Mouse (Mus musculus): Measurements from ENCODE around the gene Gm39566. TPM values are rescaled to one million over a fixed set of nuclear protein-coding genes. Genes with fewer than 3 reads are reported as not detected.

The Gm39566 gene
- polyA plus RNA-seq, 1 experiment from 2014 or later, result not detected

DNA sequence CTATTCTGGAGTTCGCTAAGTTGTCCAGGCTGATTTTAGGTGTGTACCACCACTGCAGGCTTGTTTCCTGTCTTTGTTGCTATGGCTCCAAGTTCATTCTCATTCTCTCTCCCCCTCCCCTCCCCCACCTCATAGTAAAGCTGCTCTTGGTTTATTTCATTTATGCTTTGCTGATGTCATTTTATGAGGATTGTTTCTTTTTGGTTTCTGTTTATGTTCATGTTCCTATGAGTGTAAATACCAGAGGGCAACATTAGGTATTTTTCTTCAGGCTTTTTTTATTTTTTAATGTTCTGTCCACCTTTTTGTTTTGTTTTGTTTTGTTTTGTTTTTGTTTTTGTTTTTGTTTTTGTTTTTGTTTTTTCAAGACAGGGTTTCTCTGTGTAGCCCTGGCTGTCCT, 53.2 kb downstream of the Gm39566 start, which contains the start of gene Slc35g3:
Slc35g3 (minus strand) TSS at position 101 of the 400 bp plus-strand sequence.
- Histone ChIP-seq H3K4me1 (ENCODE audit: control insufficient read depth, insufficient read depth, low read length) (peaks cover 4% of the 10 kb centered on the region), H3K9me3 (replicated peaks; ENCODE audit: control insufficient read depth, low read length) (no peaks in the 10 kb centered on the region), H3K9ac (replicated peaks; ENCODE audit: low read length) (no peak within 1 kb of the TSS), H3K27me3 (ENCODE audit: control insufficient read depth, insufficient read depth, low read length) (no peaks in the 10 kb centered on the region), H3K4me2 (ENCODE audit: low read depth, low read length) (no peak within 1 kb of the TSS), H3K4me3 (ENCODE audit: low read depth, low read length) (no peak within 1 kb of the TSS), H3K27ac (replicated peaks; ENCODE audit: low read depth, low read length) (no peak within 1 kb of the TSS), H3K36me3 (replicated peaks; ENCODE audit: control insufficient read depth, insufficient read depth, low read depth, low read length) (no peaks in the 10 kb centered on the region)
- DNase-seq (ENCODE audit: low spot score), result no peak
- no peak for ATAC-seq (replicated peaks; ENCODE audit: insufficient number of reproducible peaks, low FRiP score, low TSS enrichment, low read depth)
- WGBS, result 77% methylated on average over 1 of the region's 1 CpGs

Other genes with a start within 250 kb of the Gm39566 start
- gene Wrap53, start 235.0 kb downstream of the Gm39566 start, polyA plus RNA-seq (2014; fragmentation: Nextera tagmentation; extraction: Ambion mirVana), result 40.2 and 40.9 TPM in 2 replicates
- gene Trp53, start 234.9 kb downstream of the Gm39566 start, polyA plus RNA-seq (2014; fragmentation: Nextera tagmentation; extraction: Ambion mirVana), result 200 and 215 TPM in 2 replicates
- 5.2 and 6.0 TPM in 2 replicates for gene Atp1b2, start 209.4 kb downstream of the Gm39566 start, polyA plus RNA-seq (2014; fragmentation: Nextera tagmentation; extraction: Ambion mirVana)
- gene Shbg, start 197.4 kb downstream of the Gm39566 start, polyA plus RNA-seq (2014; fragmentation: Nextera tagmentation; extraction: Ambion mirVana), result 0.14 TPM in 1 of 2 replicates, not detected in the other
- gene Sat2, start 193.3 kb downstream of the Gm39566 start, polyA plus RNA-seq (2014; fragmentation: Nextera tagmentation; extraction: Ambion mirVana), result 15.0 and 19.4 TPM in 2 replicates
- 24.3 and 30.9 TPM in 2 replicates for gene Fxr2, start 182.3 kb downstream of the Gm39566 start, polyA plus RNA-seq (2014; fragmentation: Nextera tagmentation; extraction: Ambion mirVana)
- not detected in 2 replicates for gene Sox15, start 160.0 kb downstream of the Gm39566 start, polyA plus RNA-seq (2014; fragmentation: Nextera tagmentation; extraction: Ambion mirVana)
- gene Mpdu1, start 152.7 kb downstream of the Gm39566 start, polyA plus RNA-seq (2014; fragmentation: Nextera tagmentation; extraction: Ambion mirVana), result 25.9 and 28.0 TPM in 2 replicates
- gene Cd68, start 149.1 kb downstream of the Gm39566 start, polyA plus RNA-seq (2014; fragmentation: Nextera tagmentation; extraction: Ambion mirVana), result 5.5 and 7.6 TPM in 2 replicates
- gene Eif4a1, start 142.9 kb downstream of the Gm39566 start, polyA plus RNA-seq (2014; fragmentation: Nextera tagmentation; extraction: Ambion mirVana), result 959 and 1,000 TPM in 2 replicates
- 106 and 108 TPM in 2 replicates for gene Senp3, start 133.2 kb downstream of the Gm39566 start, polyA plus RNA-seq (2014; fragmentation: Nextera tagmentation; extraction: Ambion mirVana)
- 0.24 and 0.42 TPM in 2 replicates for gene Tnfsf13, start 129.5 kb downstream of the Gm39566 start, polyA plus RNA-seq (2014; fragmentation: Nextera tagmentation; extraction: Ambion mirVana)
- gene Tnfsf12, start 119.4 kb downstream of the Gm39566 start, polyA plus RNA-seq (2014; fragmentation: Nextera tagmentation; extraction: Ambion mirVana), result 3.6 and 4.3 TPM in 2 replicates
- gene Tnfsfm13, start 119.2 kb downstream of the Gm39566 start, polyA plus RNA-seq (2014; fragmentation: Nextera tagmentation; extraction: Ambion mirVana), result 1.2 and 1.5 TPM in 2 replicates
- gene Polr2a, start 56.7 kb downstream of the Gm39566 start, polyA plus RNA-seq (2014; fragmentation: Nextera tagmentation; extraction: Ambion mirVana), result 51.4 and 56.5 TPM in 2 replicates
- 0.18 TPM in 1 of 2 replicates, not detected in the other for gene Slc35g3, start 53.3 kb downstream of the Gm39566 start, polyA plus RNA-seq (2014; fragmentation: Nextera tagmentation; extraction: Ambion mirVana)
- 1.1 and 1.2 TPM in 2 replicates for gene Zbtb4, start 49.4 kb downstream of the Gm39566 start, polyA plus RNA-seq (2014; fragmentation: Nextera tagmentation; extraction: Ambion mirVana)
- 3.0 and 3.6 TPM in 2 replicates for gene Chrnb1, start 19.4 kb downstream of the Gm39566 start, polyA plus RNA-seq (2014; fragmentation: Nextera tagmentation; extraction: Ambion mirVana)
- 0.92 and 0.97 TPM in 2 replicates for gene Fgf11, start 13.4 kb downstream of the Gm39566 start, polyA plus RNA-seq (2014; fragmentation: Nextera tagmentation; extraction: Ambion mirVana)
- 2.1 and 2.8 TPM in 2 replicates for gene Tmem102, start 9.7 kb downstream of the Gm39566 start, polyA plus RNA-seq (2014; fragmentation: Nextera tagmentation; extraction: Ambion mirVana)
- gene Spem2, start 3.2 kb upstream of the Gm39566 start, polyA plus RNA-seq (2014; fragmentation: Nextera tagmentation; extraction: Ambion mirVana), result not detected in 2 replicates
- gene Spem1, start 6.9 kb upstream of the Gm39566 start, polyA plus RNA-seq (2014; fragmentation: Nextera tagmentation; extraction: Ambion mirVana), result 0.27 TPM in 1 of 2 replicates, not detected in the other
- gene Nlgn2, start 22.5 kb upstream of the Gm39566 start, polyA plus RNA-seq (2014; fragmentation: Nextera tagmentation; extraction: Ambion mirVana), result 8.2 and 9.1 TPM in 2 replicates
- 294 and 335 TPM in 2 replicates for gene Tmem256, start 23.2 kb upstream of the Gm39566 start, polyA plus RNA-seq (2014; fragmentation: Nextera tagmentation; extraction: Ambion mirVana)
- 90.0 and 102 TPM in 2 replicates for gene Plscr3, start 31.1 kb upstream of the Gm39566 start, polyA plus RNA-seq (2014; fragmentation: Nextera tagmentation; extraction: Ambion mirVana)
- 1.1 and 1.9 TPM in 2 replicates for gene Tnk1, start 43.4 kb upstream of the Gm39566 start, polyA plus RNA-seq (2014; fragmentation: Nextera tagmentation; extraction: Ambion mirVana)
- not detected in 2 replicates for gene Tmem95, start 62.7 kb upstream of the Gm39566 start, polyA plus RNA-seq (2014; fragmentation: Nextera tagmentation; extraction: Ambion mirVana)
- 3.2 and 3.5 TPM in 2 replicates for gene Kctd11, start 66.1 kb upstream of the Gm39566 start, polyA plus RNA-seq (2014; fragmentation: Nextera tagmentation; extraction: Ambion mirVana)
- 0.56 and 0.60 TPM in 2 replicates for gene Acap1, start 80.2 kb upstream of the Gm39566 start, polyA plus RNA-seq (2014; fragmentation: Nextera tagmentation; extraction: Ambion mirVana)
- gene 2810408A11Rik, start 85.7 kb upstream of the Gm39566 start, polyA plus RNA-seq (2014; fragmentation: Nextera tagmentation; extraction: Ambion mirVana), result 17.6 and 20.7 TPM in 2 replicates
- 11.5 and 13.8 TPM in 2 replicates for gene Neurl4, start 85.8 kb upstream of the Gm39566 start, polyA plus RNA-seq (2014; fragmentation: Nextera tagmentation; extraction: Ambion mirVana)
- gene Gps2, start 98.6 kb upstream of the Gm39566 start, polyA plus RNA-seq (2014; fragmentation: Nextera tagmentation; extraction: Ambion mirVana), result 76.2 and 81.8 TPM in 2 replicates
- 2,030 and 2,067 TPM in 2 replicates for gene Eif5a, start 106.7 kb upstream of the Gm39566 start, polyA plus RNA-seq (2014; fragmentation: Nextera tagmentation; extraction: Ambion mirVana)
- 5.5 and 6.6 TPM in 2 replicates for gene Ybx2, start 120.5 kb upstream of the Gm39566 start, polyA plus RNA-seq (2014; fragmentation: Nextera tagmentation; extraction: Ambion mirVana)
- gene Slc2a4, start 132.9 kb upstream of the Gm39566 start, polyA plus RNA-seq (2014; fragmentation: Nextera tagmentation; extraction: Ambion mirVana), result 20.2 and 20.5 TPM in 2 replicates
- 17.1 and 22.0 TPM in 2 replicates for gene Cldn7, start 149.5 kb upstream of the Gm39566 start, polyA plus RNA-seq (2014; fragmentation: Nextera tagmentation; extraction: Ambion mirVana)
- 26.2 and 26.5 TPM in 2 replicates for gene Ctdnep1, start 165.9 kb upstream of the Gm39566 start, polyA plus RNA-seq (2014; fragmentation: Nextera tagmentation; extraction: Ambion mirVana)
- 156 and 157 TPM in 2 replicates for gene Elp5, start 167.2 kb upstream of the Gm39566 start, polyA plus RNA-seq (2014; fragmentation: Nextera tagmentation; extraction: Ambion mirVana)
- gene Gabarap, start 175.8 kb upstream of the Gm39566 start, polyA plus RNA-seq (2014; fragmentation: Nextera tagmentation; extraction: Ambion mirVana), result 474 and 509 TPM in 2 replicates
- 57.7 and 58.0 TPM in 2 replicates for gene Phf23, start 180.5 kb upstream of the Gm39566 start, polyA plus RNA-seq (2014; fragmentation: Nextera tagmentation; extraction: Ambion mirVana)
- gene Dvl2, start 185.3 kb upstream of the Gm39566 start, polyA plus RNA-seq (2014; fragmentation: Nextera tagmentation; extraction: Ambion mirVana), result 34.9 and 35.7 TPM in 2 replicates
- 54.2 and 57.6 TPM in 2 replicates for gene Acadvl, start 200.1 kb upstream of the Gm39566 start, polyA plus RNA-seq (2014; fragmentation: Nextera tagmentation; extraction: Ambion mirVana)
- gene Dlg4, start 201.6 kb upstream of the Gm39566 start, polyA plus RNA-seq (2014; fragmentation: Nextera tagmentation; extraction: Ambion mirVana), result 7.6 and 11.2 TPM in 2 replicates
- 0.46 and 0.95 TPM in 2 replicates for gene Asgr1, start 238.8 kb upstream of the Gm39566 start, polyA plus RNA-seq (2014; fragmentation: Nextera tagmentation; extraction: Ambion mirVana)

Data from embryonic facial prominence, embryonic 11.5 days (tissue).